Mouse (Mus musculus) B cell, adult 67 days (primary cell): ENCODE measurements around the gene Ly6g5b. TPM values are rescaled to one million over a fixed set of nuclear protein-coding genes. Genes with fewer than 3 reads are reported as not detected.

Source experiments
- total RNA-seq, 2 experiments: library from RNA; stranded (reverse); gene quantifications; 4 replicates each; pipeline ENCODE4 v1.2.4; 2023

Gene Ly6g5b
- total RNA-seq: 1 to 10 TPM; 1.5 to 1.7 TPM

GRCm38 (mm10) chr17:35115046-35116019 lies at the start of gene Ly6g5b:
Ly6g5b (minus strand) TSS chr17:35115428.

GRCm38 (mm10) chr17:35134801-35135590 lies 19.8 kb upstream of the Ly6g5b start, which contains the start of gene Bag6:
Bag6 (plus strand) TSS chr17:35135178.

GRCm38 (mm10) chr17:35131500-35132173 lies 16.4 kb upstream of the Ly6g5b start, which contains the start of gene Apom:
Apom (minus strand) TSS chr17:35132050.

GRCm38 (mm10) chr17:35126206-35126611 lies 11.0 kb upstream of the Ly6g5b start, which contains the start of gene D17H6S53E:
D17H6S53E (plus strand) TSS chr17:35126373.

GRCm38 (mm10) chr17:35121871-35122303 lies 6.7 kb upstream of the Ly6g5b start, which contains the start of gene Csnk2b:
Csnk2b (minus strand) TSS chr17:35122053.

GRCm38 (mm10) chr17:35121143-35121799 lies 6.0 kb upstream of the Ly6g5b start, which contains the start of gene Gpank1:
Gpank1 (plus strand) TSS chr17:35121455.

GRCm38 (mm10) chr17:35108097-35108496 lies 7.1 kb downstream of the Ly6g5b start, which contains the start of gene Ly6g5c:
Ly6g5c (plus strand) TSS chr17:35108279.

GRCm38 (mm10) chr17:35088825-35089644 lies 26.2 kb downstream of the Ly6g5b start, which contains the start of gene Abhd16a:
Abhd16a (plus strand) TSS chr17:35089263.

GRCm38 (mm10) chr17:35085208-35085865 lies 29.9 kb downstream of the Ly6g5b start, which contains the start of gene Ly6g6f:
Ly6g6f (minus strand) TSS chr17:35085610.

GRCm38 (mm10) chr17:35077786-35078233 lies 37.4 kb downstream of the Ly6g5b start, which contains the start of gene Ly6g6d:
Ly6g6d (minus strand) TSS chr17:35078065.

GRCm38 (mm10) chr17:35076507-35077176 lies 38.6 kb downstream of the Ly6g5b start, which contains the start of gene Ly6g6e:
Ly6g6e (plus strand) TSS chr17:35076902.

GRCm38 (mm10) chr17:35066084-35066483 lies 49.1 kb downstream of the Ly6g5b start, which contains the start of gene Mpig6b:
Mpig6b (minus strand) TSS chr17:35066184.

GRCm38 (mm10) chr17:35064951-35065947 lies 50.0 kb downstream of the Ly6g5b start, which contains the start of gene Ly6g6c:
Ly6g6c (plus strand) TSS chr17:35065388.

